Mouse (Mus musculus) c-Kit-positive CD71-positive TER-119-positive erythroid progenitor cells, embryonic 14.5 days (primary cell): ENCODE data around the gene Glod4.
A peak's percentile ranks its signal among the peaks of the same experiment; 100 is the strongest.

Source experiments
- DNase-seq: peaks from one replicate; pipeline ENCODE4 v3.0.0-alpha.2; 2013; ENCODE audit warnings: low spot score

Gene Glod4

DNA sequence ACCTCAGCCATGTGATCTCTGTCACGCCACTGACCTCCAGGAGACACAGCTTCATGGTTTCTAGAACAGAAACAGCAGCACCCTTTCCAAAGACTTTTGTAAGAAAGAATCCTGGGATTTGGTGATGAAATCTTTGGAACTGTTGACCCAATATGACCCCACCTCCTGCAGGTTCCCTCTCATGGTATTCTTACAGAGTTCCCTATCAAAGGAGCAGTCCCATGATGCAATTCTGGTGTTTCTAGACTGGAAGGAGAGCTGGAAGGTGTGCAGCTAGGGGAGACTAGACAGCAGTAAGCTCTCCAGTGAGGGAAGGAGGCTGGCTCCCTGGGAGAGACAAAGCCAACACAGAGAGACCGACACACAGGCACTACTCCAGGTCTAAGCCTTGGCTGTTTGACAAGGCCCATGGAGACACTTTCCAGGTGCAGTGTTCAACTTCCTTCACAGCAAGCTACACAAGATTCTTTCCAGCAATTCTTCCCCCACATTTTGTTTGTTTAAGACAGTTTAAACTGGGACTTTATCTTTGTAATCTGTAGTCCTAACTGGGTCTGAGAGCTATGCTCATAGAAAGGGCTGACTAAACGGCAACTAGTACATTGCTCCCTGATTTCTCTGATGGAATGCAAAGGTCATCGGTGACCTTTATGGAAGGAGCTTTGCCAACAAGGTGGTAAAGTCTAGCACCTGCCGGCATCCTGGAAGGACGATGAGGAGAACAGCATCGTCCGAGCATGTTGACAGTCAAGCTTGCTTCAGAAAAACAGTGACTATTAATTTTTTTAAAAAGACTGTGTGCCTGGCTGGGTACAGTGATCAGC lies 97.1 kb downstream of the Glod4 start:
- DNase-seq, result no peak

- no peak for DNase-seq
Observed at GRCm38 (mm10) chr11:76145169-76145568, 98.4 kb downstream of the Glod4 start.

- DNase-seq, result no peak
Observed at GRCm38 (mm10) chr11:76144386-76144785, 99.1 kb downstream of the Glod4 start.

GRCm38 (mm10) chr11:76137996-76138395 lies 105.5 kb downstream of the Glod4 start:
- no peak for DNase-seq

DNA sequence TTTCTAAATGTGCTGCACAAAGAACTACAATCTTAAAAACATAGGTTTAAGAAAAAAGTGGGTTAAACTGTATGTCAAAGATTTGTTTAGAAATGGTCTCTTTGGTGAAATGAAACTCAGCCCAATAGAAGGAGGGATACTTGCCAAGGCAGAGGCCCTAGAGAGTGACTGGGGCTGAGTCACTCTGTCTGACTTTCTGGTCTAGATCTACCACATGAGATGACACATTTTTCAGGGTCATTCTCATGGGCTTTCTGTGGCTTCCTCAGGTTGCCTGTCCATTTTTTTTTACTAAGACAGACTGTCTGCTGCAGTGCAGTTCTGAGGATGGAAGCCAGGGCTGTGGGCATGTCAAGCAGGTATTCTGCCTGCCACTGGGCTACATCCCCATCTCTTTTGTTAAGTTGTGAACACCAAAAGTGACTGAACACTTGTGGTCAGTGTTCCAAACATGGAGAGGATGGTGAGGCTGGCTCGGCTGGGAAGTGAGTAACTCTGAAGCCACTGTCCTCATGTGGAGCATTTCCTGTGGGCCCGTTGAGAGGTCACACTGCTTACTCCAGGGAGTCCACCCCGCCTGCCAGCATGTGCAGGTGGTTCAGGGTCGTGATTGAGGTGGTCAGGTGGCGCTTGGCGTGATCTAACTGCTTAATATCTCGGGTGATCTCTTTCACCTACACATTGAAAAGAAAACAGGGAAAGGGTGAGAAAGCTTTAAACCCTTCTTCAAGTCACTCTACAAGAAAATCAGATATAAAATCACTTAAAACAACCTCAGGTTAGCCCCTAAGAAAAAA lies 107.7 kb downstream of the Glod4 start:
- no peak for DNase-seq

DNA sequence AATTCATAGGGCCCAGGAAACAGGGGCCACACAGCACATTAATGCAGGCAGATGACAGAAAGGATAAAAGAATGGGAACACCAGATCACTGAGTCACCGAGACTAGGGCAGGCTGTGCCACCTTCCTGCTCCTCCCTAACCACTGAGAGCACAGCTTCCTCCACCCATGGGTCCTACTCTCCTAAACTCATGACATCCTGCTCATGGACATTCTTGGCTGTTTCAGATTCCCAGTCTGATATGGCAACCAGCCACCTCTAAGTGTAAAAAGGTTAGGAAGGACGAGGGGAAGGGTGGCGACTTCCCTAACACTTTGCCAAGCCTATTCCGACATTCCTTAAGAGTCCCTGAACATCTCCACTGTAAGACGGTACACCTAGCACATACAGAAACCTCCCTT lies 112.7 kb downstream of the Glod4 start:
- no peak for DNase-seq

- no peak for DNase-seq
Observed at GRCm38 (mm10) chr11:76125386-76125785, 118.1 kb downstream of the Glod4 start.

DNA sequence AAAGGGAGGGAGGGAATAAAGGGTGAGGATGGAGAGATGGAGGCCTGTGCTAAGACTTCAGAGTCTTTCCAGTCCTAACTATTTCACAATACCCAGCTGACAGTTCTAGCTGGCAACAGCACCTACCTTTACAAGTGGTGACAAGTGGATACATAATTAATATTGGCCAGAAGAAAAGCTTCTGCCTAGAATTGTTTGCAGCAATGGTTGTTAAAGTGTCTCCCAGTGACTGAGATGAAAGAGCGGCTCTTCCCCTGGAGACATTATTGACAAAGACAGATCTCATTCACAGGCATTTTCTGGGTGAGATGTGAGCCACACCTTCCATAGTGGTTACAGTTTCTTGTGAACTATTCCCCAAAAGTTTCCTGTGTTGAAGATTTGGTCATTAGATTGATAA lies 120.0 kb downstream of the Glod4 start:
- DNase-seq, result no peak

DNA sequence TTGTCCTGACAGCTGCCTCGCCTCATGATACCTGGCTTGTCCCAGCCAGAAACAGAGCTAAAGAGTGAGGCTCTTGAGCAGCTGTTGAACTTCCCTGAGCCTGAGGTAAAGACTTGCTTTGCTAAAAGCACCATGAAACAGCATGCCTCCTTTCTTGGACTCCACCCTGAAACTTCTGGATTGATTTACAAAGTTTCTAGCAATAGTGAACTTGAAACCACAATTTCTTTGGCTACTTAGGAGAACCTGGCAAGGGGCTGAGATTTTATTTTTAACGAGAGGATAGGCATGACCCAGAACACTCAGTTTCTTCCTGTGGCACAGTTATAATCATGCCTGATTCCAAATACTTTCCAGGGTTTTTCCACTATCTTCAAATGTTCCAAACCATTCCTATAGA lies 121.0 kb downstream of the Glod4 start:
- DNase-seq, result no peak

- DNase-seq, result no peak
Observed at GRCm38 (mm10) chr11:76121086-76121485, 122.4 kb downstream of the Glod4 start.

GRCm38 (mm10) chr11:76120407-76120901 lies 123.1 kb downstream of the Glod4 start:
- DNase-seq, result no peak

DNA sequence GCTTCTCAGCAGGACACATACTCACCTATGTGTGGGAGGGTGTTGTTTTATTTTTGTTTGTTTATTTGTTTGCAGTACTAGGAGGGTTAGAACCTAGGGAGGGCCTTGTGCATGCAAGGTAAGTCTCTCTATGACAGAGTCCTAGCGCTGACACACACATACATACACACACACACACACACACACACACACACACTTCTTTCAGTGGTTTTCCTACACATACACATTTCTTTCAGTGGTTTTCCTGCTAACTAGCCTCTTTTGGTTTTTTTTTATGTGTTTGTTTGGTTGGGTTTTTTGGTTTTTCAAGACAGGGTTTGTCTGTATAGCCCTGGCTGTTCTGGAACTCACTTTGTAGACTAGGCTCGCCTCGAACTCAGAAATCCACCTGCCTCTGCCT lies 133.1 kb downstream of the Glod4 start:
- no peak for DNase-seq

GRCm38 (mm10) chr11:76106551-76107496 lies 136.7 kb downstream of the Glod4 start:
- DNase-seq, result no peak

GRCm38 (mm10) chr11:76101154-76101553 lies 142.4 kb downstream of the Glod4 start:
- DNase-seq, result no peak

- no peak for DNase-seq
Observed at GRCm38 (mm10) chr11:76099193-76099975, 144.1 kb downstream of the Glod4 start.

GRCm38 (mm10) chr11:76093610-76094009 lies 149.9 kb downstream of the Glod4 start:
- no peak for DNase-seq

DNA sequence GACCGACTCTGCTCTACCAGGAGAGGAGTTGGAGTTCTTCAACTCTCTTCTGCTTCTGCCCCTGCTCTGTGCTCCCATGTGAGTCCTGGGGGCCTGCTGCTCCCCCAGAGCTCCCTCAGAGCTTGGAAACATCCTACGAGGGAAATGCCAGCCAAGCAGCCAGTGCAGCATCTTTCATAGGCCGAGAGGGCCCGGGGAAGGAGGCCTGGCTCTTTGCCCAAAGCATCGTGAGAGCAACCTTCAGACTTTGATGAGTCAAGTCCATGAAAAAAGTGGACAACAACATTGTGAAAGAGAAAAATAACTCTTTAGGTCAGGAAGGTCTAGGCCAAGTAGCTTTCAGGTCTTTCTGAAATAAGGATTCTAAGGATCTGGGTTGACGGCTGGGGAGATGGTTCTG lies 153.7 kb downstream of the Glod4 start:
- DNase-seq, result no peak

- no peak for DNase-seq
Observed at GRCm38 (mm10) chr11:76088506-76088905, 155.0 kb downstream of the Glod4 start.

GRCm38 (mm10) chr11:76085898-76086591 lies 157.5 kb downstream of the Glod4 start:
- peak; percentile 46 for DNase-seq

DNA sequence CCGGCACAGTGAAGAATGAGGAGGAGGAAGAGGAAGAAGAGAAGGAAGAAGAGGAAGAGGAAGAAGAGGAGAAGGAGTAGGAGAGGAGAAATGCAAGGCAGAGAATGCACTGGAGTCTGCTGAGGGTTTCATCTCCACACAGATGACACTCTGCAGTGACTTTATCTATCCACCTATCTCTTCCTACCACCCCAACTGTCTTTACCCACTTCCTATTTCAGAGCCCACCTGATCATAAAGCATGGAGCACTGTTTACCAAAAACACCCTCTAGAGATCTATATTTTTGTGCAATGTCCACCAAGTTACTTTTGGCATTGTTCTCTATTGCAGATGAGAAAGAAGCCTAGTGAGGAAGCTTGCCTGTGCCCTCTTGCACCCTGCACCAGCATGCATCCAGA lies 158.6 kb downstream of the Glod4 start:
- no peak for DNase-seq

GRCm38 (mm10) chr11:76083941-76084367 lies 159.6 kb downstream of the Glod4 start:
- no peak for DNase-seq
